Mouse (Mus musculus) kidney, postnatal 0 days (tissue): Measurements from ENCODE around the gene Ahdc1. TPM values are rescaled to one million over a fixed set of nuclear protein-coding genes. Genes with fewer than 3 reads are reported as not detected.

ENCODE experiments used
- ATAC-seq: fragments of 200-750 bp; cut with Nextera tagmentation; replicated peaks from 2 replicates; pipeline ENCODE4 v1.8.0; 2017; ENCODE audit warnings: low read depth, moderate number of reproducible peaks, moderate TSS enrichment, moderate library complexity; ENCODE audit not compliant: low FRiP score
- DNase-seq: peaks from one replicate; pipeline ENCODE4 v3.0.0-alpha.2; 2016; ENCODE audit warnings: low spot score
- H3K27ac ChIP-seq: fragments of 300-500 bp; sonication (generic); 2 replicates; pipeline ENCODE4 v1.5.1; 2014; ENCODE audit warnings: mild to moderate bottlenecking
- H3K27me3 ChIP-seq: fragments of 300-500 bp; sonication (generic); 2 replicates; pipeline ENCODE4 v1.6.1; 2014; ENCODE audit warnings: low read length, mixed read lengths; ENCODE audit not compliant: insufficient read depth
- H3K36me3 ChIP-seq: fragments of 300-500 bp; sonication (generic); 2 replicates; pipeline ENCODE4 v1.6.1; 2014; ENCODE audit warnings: low read length, mixed read lengths; ENCODE audit not compliant: insufficient read depth
- H3K4me1 ChIP-seq: fragments of 300-500 bp; sonication (generic); replicated peaks from 2 replicates; pipeline ENCODE4 v1.6.1; 2014; ENCODE audit warnings: antibody characterized with exemption, low read length, mixed read lengths; ENCODE audit not compliant: insufficient read depth
- H3K4me2 ChIP-seq: fragments of 300-500 bp; sonication (generic); 2 replicates; pipeline ENCODE4 v1.6.1; 2014; ENCODE audit warnings: mild to moderate bottlenecking, low read length, moderate library complexity, mixed read lengths
- H3K4me3 ChIP-seq: fragments of 300-500 bp; sonication (generic); replicated peaks from 2 replicates; pipeline ENCODE4 v1.5.1; 2014; ENCODE audit warnings: low read depth, low read length
- H3K9ac ChIP-seq: fragments of 300-500 bp; sonication (generic); 2 replicates; pipeline ENCODE4 v1.6.1; 2014; ENCODE audit warnings: low read depth, low read length
- H3K9me3 ChIP-seq: fragments of 300-500 bp; sonication (generic); replicated peaks from 2 replicates; pipeline ENCODE4 v1.6.1; 2016; ENCODE audit warnings: low read length, inconsistent platforms, mixed read lengths
- CTCF ChIP-seq: IDR thresholded peaks from 2 replicates; pipeline ENCODE4 v1.5.1; 2016; ENCODE audit warnings: antibody characterized with exemption, low read depth, mild to moderate bottlenecking, moderate library complexity
- WGBS: fragments of 180-500 bp; shearing (Covaris S2); extraction: QIAGEN DNeasy Blood & Tissue Kit; methylation state at CpG from one replicate; pipeline ENCODE4 v1.1.7; 2014; 5-methylcytosine and 5-hydroxymethylcytosine counted together
- polyA plus RNA-seq: library from polyadenylated mRNA; unstranded; fragments of >200 nt; fragmentation: Nextera tagmentation; extraction: Ambion mirVana; gene quantifications from 2 replicates; pipeline ENCODE4 v1.2.1, GENCODE M21; 2015

The Ahdc1 gene
- polyA plus RNA-seq, 1 experiment from 2014 or later, result 6.4 TPM

DNA sequence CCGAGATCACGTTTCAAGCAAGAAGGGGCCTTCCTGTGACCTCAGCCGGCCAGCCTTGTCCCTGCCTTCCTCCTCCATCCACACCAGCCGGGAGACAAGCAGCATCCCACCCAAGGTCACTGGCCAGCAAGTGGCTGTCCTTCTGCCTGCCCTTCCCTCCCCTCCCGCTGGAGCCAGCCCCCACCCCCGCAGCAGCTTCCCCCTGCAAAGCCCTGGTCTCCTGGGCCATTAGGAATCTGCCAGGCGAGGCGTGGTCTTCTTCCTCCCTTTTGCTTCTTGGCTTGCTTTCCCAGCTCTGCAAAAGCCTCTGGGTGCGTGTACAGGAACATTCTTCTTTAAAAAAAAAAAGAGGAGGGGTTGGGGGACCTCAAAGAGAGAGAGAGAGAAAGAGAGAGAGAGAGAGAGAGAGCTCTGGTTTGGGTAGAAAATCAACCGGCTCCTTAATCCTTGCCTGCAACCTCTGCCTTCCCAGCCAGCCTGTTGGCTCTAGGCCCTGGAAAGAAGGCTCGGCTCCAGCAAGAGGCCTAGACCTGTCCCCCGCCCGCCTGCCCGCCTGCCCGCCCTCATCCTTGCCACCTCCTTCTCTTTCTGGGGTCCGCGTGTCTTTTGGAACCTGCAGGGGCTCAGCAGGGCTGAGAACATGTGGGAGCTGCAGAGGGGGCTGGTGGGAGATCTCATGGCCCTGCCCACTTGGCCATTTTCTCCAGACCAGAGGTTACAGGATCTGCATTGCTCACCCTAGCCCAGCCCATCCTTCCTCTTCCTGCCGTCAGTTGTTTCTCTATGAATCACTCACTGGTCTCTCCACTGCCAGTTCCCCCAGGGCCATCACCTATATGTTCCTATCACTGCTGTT lies 106.7 kb downstream of the Ahdc1 start:
- no peak overlapping the region for H3K4me3 ChIP-seq
- H3K4me2 ChIP-seq, result peak overlapping the region; percentile 40
- 6% methylated on average over 18 of the region's 18 CpGs for WGBS
- H3K9ac ChIP-seq, result peak overlapping the region; percentile 44; the same call in 1 of the 2 replicates
- H3K9me3 ChIP-seq, result no peaks in the 10 kb centered on the region
- peak; percentile 95 for DNase-seq
- peak; percentile 78 for ATAC-seq
- H3K36me3 ChIP-seq, result no peaks in the 10 kb centered on the region
- peaks cover 27% of the 10 kb centered on the region for H3K4me1 ChIP-seq
- no peak for TF ChIP-seq CTCF
- peak overlapping the region; percentile 98 for H3K27ac ChIP-seq
- H3K27me3 ChIP-seq, result no peaks in the 10 kb centered on the region

DNA sequence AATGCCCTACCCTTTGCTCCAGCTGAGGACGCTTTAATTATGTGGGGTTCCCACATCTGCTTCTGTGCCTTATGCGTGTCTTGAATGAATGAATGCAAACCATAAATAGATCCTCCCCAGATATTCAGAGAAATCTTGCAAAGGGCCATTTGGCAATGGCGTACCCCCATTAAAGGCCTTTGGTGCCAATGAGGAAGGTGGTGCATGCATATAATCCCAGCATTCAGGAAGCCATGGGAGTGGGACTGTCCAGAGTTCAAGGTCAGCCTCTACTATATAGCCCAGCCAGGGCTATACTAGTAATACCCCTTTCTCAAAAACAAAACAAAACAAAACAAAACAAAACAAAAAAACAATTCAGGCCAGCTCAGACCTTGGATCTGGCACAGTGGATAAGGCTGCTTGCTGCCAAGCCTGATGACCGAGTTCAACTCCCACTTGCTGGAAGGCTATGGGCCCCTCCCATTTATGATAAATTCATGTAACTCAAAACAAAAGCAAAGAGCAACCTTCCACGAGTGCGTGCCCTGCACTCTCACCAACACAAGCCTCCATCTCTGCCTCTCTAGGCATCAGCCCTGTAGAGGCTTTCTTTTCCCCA lies 107.8 kb downstream of the Ahdc1 start:
- no peaks in the 10 kb centered on the region for H3K27me3 ChIP-seq
- no peak overlapping the region for H3K4me3 ChIP-seq
- peaks cover 27% of the 10 kb centered on the region for H3K4me1 ChIP-seq
- no peak overlapping the region for H3K4me2 ChIP-seq
- no peaks in the 10 kb centered on the region for H3K9me3 ChIP-seq
- H3K9ac ChIP-seq, result no peak overlapping the region
- ATAC-seq (no peak), DNase-seq (no peak)
- WGBS, result 69% methylated on average over 6 of the region's 6 CpGs
- peak overlapping the region; percentile 25; the same call in 1 of the 2 replicates for H3K27ac ChIP-seq
- no peaks in the 10 kb centered on the region for H3K36me3 ChIP-seq
- TF ChIP-seq CTCF, result no peak

DNA sequence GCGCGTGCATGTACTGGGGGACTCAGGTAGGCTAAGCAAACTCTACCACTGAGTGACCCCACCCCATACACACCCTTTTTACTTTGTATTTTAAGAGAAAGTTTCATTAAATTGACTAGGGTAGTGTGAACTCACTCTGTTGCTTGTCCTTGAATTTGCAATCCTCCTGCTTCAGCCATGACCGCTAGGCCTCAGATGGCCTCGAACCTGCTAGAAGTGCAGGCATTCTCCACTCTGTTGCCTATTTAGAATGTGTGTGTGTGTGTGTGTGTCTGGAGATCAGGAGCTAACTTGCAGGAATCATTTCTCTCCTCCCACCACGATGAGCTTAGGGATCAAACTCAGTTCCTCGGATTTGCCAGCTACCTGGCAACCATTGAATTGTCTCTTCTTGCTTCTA lies 108.5 kb downstream of the Ahdc1 start:
- H3K9ac ChIP-seq, result no peak overlapping the region
- ATAC-seq (no peak), DNase-seq (no peak)
- no peaks in the 10 kb centered on the region; the same call in 1 of the 2 replicates for H3K9me3 ChIP-seq
- H3K27me3 ChIP-seq, result no peaks in the 10 kb centered on the region
- WGBS, result 87% methylated on average over 6 of the region's 6 CpGs
- peaks cover 27% of the 10 kb centered on the region for H3K4me1 ChIP-seq
- H3K4me3 ChIP-seq, result no peak overlapping the region
- peak overlapping the region; percentile 5; the same call in 1 of the 2 replicates for H3K27ac ChIP-seq
- no peak for TF ChIP-seq CTCF
- H3K4me2 ChIP-seq, result no peak overlapping the region
- H3K36me3 ChIP-seq, result no peaks in the 10 kb centered on the region

DNA sequence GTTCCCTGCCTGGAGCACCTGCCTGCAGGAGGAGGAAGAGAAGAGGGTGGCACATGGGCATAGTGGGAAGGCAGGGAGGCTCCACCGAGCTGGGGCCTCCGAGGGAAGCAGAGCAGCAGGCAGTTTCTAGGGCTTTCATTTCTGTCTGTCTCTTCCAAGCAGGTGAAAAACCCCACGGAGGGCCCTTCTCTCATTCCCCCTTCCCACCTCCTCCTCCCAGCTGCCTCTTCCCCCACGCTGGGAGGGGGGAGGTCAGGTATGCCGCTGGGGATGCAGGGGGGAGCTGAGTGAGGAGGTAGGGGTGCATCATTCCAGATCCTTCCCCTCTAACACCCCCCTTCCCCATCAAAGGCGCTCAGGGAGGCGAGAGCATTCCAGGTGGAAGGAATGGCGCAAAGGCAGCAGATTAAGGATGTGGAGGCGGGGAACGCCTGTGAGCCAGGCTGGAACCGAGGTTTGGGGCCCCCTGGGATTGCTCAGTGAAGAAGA lies 109.8 kb downstream of the Ahdc1 start:
- DNase-seq (peak; percentile 70), ATAC-seq (no peak)
- Histone ChIP-seq H3K4me1 (peaks cover 26% of the 10 kb centered on the region), H3K4me3 (no peak overlapping the region), H3K9ac (no peak overlapping the region), H3K9me3 (no peaks in the 10 kb centered on the region; the same call in 1 of the 2 replicates), H3K27ac (peak overlapping the region; percentile 54), H3K4me2 (no peak overlapping the region), H3K27me3 (no peaks in the 10 kb centered on the region), H3K36me3 (no peaks in the 10 kb centered on the region)
- 0 out of 2 replicates have a peak, but pooled peaks have one; percentile 23 for TF ChIP-seq CTCF
- WGBS, result 8% methylated on average over 11 of the region's 11 CpGs

DNA sequence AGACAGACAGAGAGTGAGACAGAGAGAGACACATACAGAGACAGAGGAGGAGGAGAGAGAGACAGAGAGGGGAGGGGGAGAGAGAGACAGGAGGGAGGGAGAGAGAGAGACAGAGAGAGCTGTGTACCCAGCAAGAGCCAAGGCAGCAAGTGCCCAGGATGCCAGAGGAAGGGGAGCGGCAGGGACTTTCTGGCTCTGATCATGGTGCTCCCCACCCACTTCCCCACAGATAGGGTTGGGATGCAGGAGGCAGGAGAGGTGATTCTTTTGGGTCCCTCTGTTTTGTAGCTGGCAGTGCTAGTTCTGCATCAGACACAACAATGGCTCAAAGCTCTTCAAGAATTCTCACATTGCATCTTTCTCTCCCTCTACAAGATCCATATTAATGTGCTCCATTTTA lies 110.4 kb downstream of the Ahdc1 start:
- ATAC-seq (no peak), DNase-seq (no peak)
- no peaks in the 10 kb centered on the region for H3K27me3 ChIP-seq
- H3K4me3 ChIP-seq, result no peak overlapping the region
- no peak for TF ChIP-seq CTCF
- 67% methylated on average over 1 of the region's 1 CpGs for WGBS
- no peak overlapping the region for H3K4me2 ChIP-seq
- no peaks in the 10 kb centered on the region; the same call in 1 of the 2 replicates for H3K9me3 ChIP-seq
- H3K36me3 ChIP-seq, result no peaks in the 10 kb centered on the region
- H3K9ac ChIP-seq, result no peak overlapping the region
- no peak overlapping the region for H3K27ac ChIP-seq
- peaks cover 20% of the 10 kb centered on the region for H3K4me1 ChIP-seq

DNA sequence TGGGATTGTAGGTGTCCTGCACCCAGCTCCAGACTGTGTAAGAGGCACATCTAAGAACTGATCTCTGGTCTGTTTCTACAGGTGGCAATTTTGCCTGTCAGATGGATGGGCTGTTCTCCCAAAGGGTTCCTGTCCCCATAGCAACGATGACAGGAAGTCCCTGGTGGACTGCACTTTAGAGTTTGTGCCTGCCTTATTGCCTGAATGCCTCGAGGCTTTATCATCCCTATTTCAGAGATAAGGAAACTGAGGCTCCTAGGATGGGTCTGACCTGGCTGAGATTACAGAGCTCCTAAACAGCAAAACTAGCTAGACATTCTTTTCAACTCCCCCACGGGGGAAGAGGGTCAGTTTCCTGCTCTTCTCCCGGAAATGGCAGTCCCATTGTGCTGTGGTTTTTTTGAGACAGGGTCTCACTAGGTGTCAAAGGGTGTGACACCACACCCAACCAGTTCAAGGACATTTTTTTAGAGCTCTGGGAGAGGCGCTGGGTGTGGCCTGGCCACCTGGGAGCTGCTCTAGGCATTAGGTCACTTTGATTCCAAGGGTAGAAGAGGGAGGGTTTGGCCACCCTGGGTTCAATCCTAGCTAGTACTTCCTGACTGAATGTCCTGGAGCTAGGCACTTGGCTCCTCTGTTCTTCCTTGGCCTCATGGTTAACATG lies 111.0 kb downstream of the Ahdc1 start:
- no peaks in the 10 kb centered on the region; the same call in 1 of the 2 replicates for H3K9me3 ChIP-seq
- WGBS, result 32% methylated on average over 5 of the region's 5 CpGs
- H3K27ac ChIP-seq, result no peak overlapping the region
- ATAC-seq, result no peak
- DNase-seq, result no peak
- no peak overlapping the region for H3K4me2 ChIP-seq
- no peak overlapping the region for H3K9ac ChIP-seq
- H3K27me3 ChIP-seq, result no peaks in the 10 kb centered on the region
- H3K4me1 ChIP-seq, result peaks cover 13% of the 10 kb centered on the region
- no peak overlapping the region for H3K4me3 ChIP-seq
- H3K36me3 ChIP-seq, result no peaks in the 10 kb centered on the region
- TF ChIP-seq CTCF, result no peak
